In genomic region chr12:78865434-78865833, GRCm38 (mm10) we compare ENCODE assay signal across 8 mouse cellular contexts. TPM values are rescaled to one million over a fixed set of nuclear protein-coding genes. Genes with fewer than 3 reads are reported as not detected.
A peak's percentile ranks its signal among the peaks of the same experiment; 100 is the strongest.
DNase-seq lines count a peak whose midpoint lies in the region; ATAC-seq lines count a peak whose summit lies in the region.
"Had no signal": no experiment of that assay in that cellular context is flagged by ENCODE, and none has a peak within 500 bp of the region (broad histone marks: within the 10 kb centered on the region; RNA-seq: fewer than 3 reads in every experiment).

No protein-coding gene starts in this region.

- H3K4me2 ChIP-seq in hindbrain, embryonic 11.5 days (replicated peaks; ENCODE audit: low read depth, low read length): no peak overlapping the region
- H3K4me2 ChIP-seq in hindbrain, embryonic 12.5 days (replicated peaks): no peak overlapping the region

- no peaks in the 10 kb centered on the region for H3K27me3 ChIP-seq in hindbrain, embryonic 11.5 days (ENCODE audit: control insufficient read depth, insufficient read depth, low read length)
- H3K27me3 ChIP-seq in hindbrain, embryonic 12.5 days: no peaks in the 10 kb centered on the region

- H3K9ac ChIP-seq in hindbrain, embryonic 11.5 days (ENCODE audit: low read depth, low read length): no peak overlapping the region
- no peak overlapping the region for H3K9ac ChIP-seq in hindbrain, embryonic 12.5 days

- H3K4me3 ChIP-seq in hindbrain, embryonic 11.5 days (ENCODE audit: low read depth, low read length): no peak overlapping the region
- H3K4me3 ChIP-seq in hindbrain, embryonic 12.5 days: no peak overlapping the region

- no peaks in the 10 kb centered on the region for H3K36me3 ChIP-seq in hindbrain, embryonic 11.5 days (ENCODE audit: control insufficient read depth, insufficient read depth, low read length)
- H3K36me3 ChIP-seq in hindbrain, embryonic 12.5 days: peaks cover 17% of the 10 kb centered on the region

- WGBS in hindbrain, embryonic 11.5 days: 100% methylated on average over 1 of the region's 1 CpGs
- WGBS in hindbrain, embryonic 12.5 days: 97% methylated on average over 1 of the region's 1 CpGs

- peak; percentile 21 for DNase-seq in hindbrain, embryonic 11.5 days (ENCODE audit: low spot score)
- peak; percentile 58 to 59 for DNase-seq in B cell, adult 2 months
- peak; percentile 61 for DNase-seq in R1 (ENCODE audit: low read depth, low spot score)
- DNase-seq in natural killer cell, adult 2 months (ENCODE audit: low spot score in 2 of 2): peak; percentile 18 to 24
- DNase-seq in left cerebral cortex, postnatal 36 days (ENCODE audit: low spot score in 2 of 2): no peak
- no peak for DNase-seq in ovary, postnatal 10 days (ENCODE audit: low spot score)

- intact Hi-C loops in left cerebral cortex, postnatal 36 days (cut with DNase I): no loop called here

- ATAC-seq in hindbrain, embryonic 11.5 days (ENCODE audit: low FRiP score): no peak
- no peak for ATAC-seq in hindbrain, embryonic 12.5 days (ENCODE audit: low FRiP score)
- ATAC-seq: hindbrain, embryonic 16.5 days had no signal

- H3K4me1 ChIP-seq in hindbrain, embryonic 11.5 days (replicated peaks; ENCODE audit: control insufficient read depth, insufficient read depth, low read length): no peaks in the 10 kb centered on the region; the same call in 1 of the 2 replicates
- H3K4me1 ChIP-seq in hindbrain, embryonic 12.5 days: peaks cover 11% of the 10 kb centered on the region

- H3K27ac ChIP-seq in hindbrain, embryonic 11.5 days (ENCODE audit: low read depth, low read length): no peak overlapping the region
- H3K27ac ChIP-seq in hindbrain, embryonic 12.5 days: no peak overlapping the region

- H3K9me3 ChIP-seq in hindbrain, embryonic 11.5 days (ENCODE audit: control insufficient read depth, low read length): no peaks in the 10 kb centered on the region
- H3K9me3 ChIP-seq in hindbrain, embryonic 12.5 days (replicated peaks): no peaks in the 10 kb centered on the region

RNA-seq across cellular contexts. Expression of gene Eif2s1, which starts 3.8 kb away (rescaled TPM):
- 234 and 258 TPM in 2 replicates for polyA plus RNA-seq in hindbrain, embryonic 11.5 days (2014; fragmentation: Nextera tagmentation; extraction: Ambion mirVana)
- 161 TPM in 2 replicates for polyA plus RNA-seq in hindbrain, embryonic 12.5 days (2016; fragmentation: Nextera tagmentation; extraction: Ambion mirVana)
- 10 to 100 TPM; 44.8 to 49.8 TPM for total RNA-seq in left cerebral cortex, postnatal 36 days (2021)

RNA-seq across cellular contexts. Expression of gene Atp6v1d, which starts 4.0 kb away (rescaled TPM):
- 110 and 115 TPM in 2 replicates for polyA plus RNA-seq in hindbrain, embryonic 11.5 days (2014; fragmentation: Nextera tagmentation; extraction: Ambion mirVana)
- polyA plus RNA-seq in hindbrain, embryonic 12.5 days (2016; fragmentation: Nextera tagmentation; extraction: Ambion mirVana): 95.4 and 98.4 TPM in 2 replicates
- 100 to 1,000 TPM; 288 to 293 TPM for total RNA-seq in left cerebral cortex, postnatal 36 days (2021)

RNA-seq across cellular contexts. Expression of gene Plek2, which starts 41.3 kb away (rescaled TPM):
- 2.6 and 3.1 TPM in 2 replicates for polyA plus RNA-seq in hindbrain, embryonic 11.5 days (2014; fragmentation: Nextera tagmentation; extraction: Ambion mirVana)
- 2.5 and 2.6 TPM in 2 replicates for polyA plus RNA-seq in hindbrain, embryonic 12.5 days (2016; fragmentation: Nextera tagmentation; extraction: Ambion mirVana)
- not detected for total RNA-seq in left cerebral cortex, postnatal 36 days (2021)

Comparison
In these comparisons a context has a peak if more than half of its experiments do, and no peak if none do; other contexts are left out.
1. DNase-seq: peak in hindbrain, embryonic 11.5 days (single experiment), B cell, adult 2 months (2 of 2), R1 (single experiment) and natural killer cell, adult 2 months (2 of 2); none in left cerebral cortex, postnatal 36 days (0 of 2) and ovary, postnatal 10 days (single experiment).